Mouse (Mus musculus): Measurements from ENCODE around the gene Gm9747.

GRCm38 (mm10) chr1:82260055-82260454, 27.1 kb downstream of the Gm9747 start:
- TF ChIP-seq CTCF (IDR thresholded peaks at IDR 0.05; ENCODE audit: low read depth, low read length): no peak
- TF ChIP-seq POLR2A (IDR thresholded peaks at IDR 0.05; ENCODE audit: extremely low read depth, insufficient read depth, low read length): no peak
